Mouse (Mus musculus) testis, postnatal 14 days (tissue): ENCODE results near the gene Efcab2.
"Not testable (repeated sequence)": the region's sequence is repeated elsewhere in the genome, so short reads cannot be mapped to it uniquely, and the experiment has no call there.

Source experiments
- DNase-seq: peaks from one replicate; pipeline ENCODE4 v3.0.0; 2021; ENCODE audit warnings: low spot score

Gene Efcab2

GRCm38 (mm10) chr1:178405445-178405911, 407 bp upstream of the Efcab2 start:
- peak; percentile 83 for DNase-seq

GRCm38 (mm10) chr1:178406765-178407645, 1.1 kb downstream of the Efcab2 start:
- DNase-seq: no peak

GRCm38 (mm10) chr1:178407651-178408050, 1.8 kb downstream of the Efcab2 start:
- DNase-seq: no peak

- DNase-seq: peak; percentile 53
Measured at GRCm38 (mm10) chr1:178408901-178409361, 3.0 kb downstream of the Efcab2 start.

- DNase-seq: not testable (repeated sequence)
Measured at GRCm38 (mm10) chr1:178413367-178413766, 7.5 kb downstream of the Efcab2 start.

- DNase-seq: no peak
Measured at GRCm38 (mm10) chr1:178419608-178420007, 13.7 kb downstream of the Efcab2 start.

- DNase-seq: no peak
Measured at GRCm38 (mm10) chr1:178423662-178424061, 17.8 kb downstream of the Efcab2 start.

GRCm38 (mm10) chr1:178431619-178432444, 25.9 kb downstream of the Efcab2 start:
- DNase-seq: no peak

GRCm38 (mm10) chr1:178433619-178434018, 27.7 kb downstream of the Efcab2 start:
- no peak for DNase-seq

- DNase-seq: no peak
Measured at GRCm38 (mm10) chr1:178444407-178444806, 38.5 kb downstream of the Efcab2 start.

- no peak for DNase-seq
Measured at GRCm38 (mm10) chr1:178447036-178447435, 41.2 kb downstream of the Efcab2 start.

- DNase-seq: peak; percentile 52
Measured at GRCm38 (mm10) chr1:178448271-178448744, 42.4 kb downstream of the Efcab2 start.

- DNase-seq: peak; percentile 36
Measured at GRCm38 (mm10) chr1:178449172-178449571, 43.3 kb downstream of the Efcab2 start.

- DNase-seq: no peak
Measured at GRCm38 (mm10) chr1:178449933-178450332, 44.0 kb downstream of the Efcab2 start.

- no peak for DNase-seq
Measured at GRCm38 (mm10) chr1:178454125-178454524, 48.2 kb downstream of the Efcab2 start.

GRCm38 (mm10) chr1:178455120-178455519, 49.2 kb downstream of the Efcab2 start:
- no peak for DNase-seq

- no peak for DNase-seq
Measured at GRCm38 (mm10) chr1:178458029-178458428, 52.1 kb downstream of the Efcab2 start.

GRCm38 (mm10) chr1:178463712-178464111, 57.8 kb downstream of the Efcab2 start:
- DNase-seq: peak; percentile 53

GRCm38 (mm10) chr1:178464140-178464539, 58.3 kb downstream of the Efcab2 start:
- DNase-seq: no peak

GRCm38 (mm10) chr1:178467594-178467993, 61.7 kb downstream of the Efcab2 start:
- DNase-seq: no peak

- DNase-seq: no peak
Measured at GRCm38 (mm10) chr1:178468280-178468679, 62.4 kb downstream of the Efcab2 start.

- no peak for DNase-seq
Measured at GRCm38 (mm10) chr1:178483854-178484253, 78.0 kb downstream of the Efcab2 start.
